16 mouse cellular contexts compared by ENCODE assay signal in genomic region chr4:120011788-120012187, GRCm38 (mm10). TPM values are rescaled to one million over a fixed set of nuclear protein-coding genes. Genes with fewer than 3 reads are reported as not detected.
DNase-seq lines count a peak whose midpoint lies in the region; ATAC-seq lines count a peak whose summit lies in the region.
"Had no signal": no experiment of that assay in that cellular context is flagged by ENCODE, and none has a peak within 500 bp of the region (broad histone marks: within the 10 kb centered on the region; RNA-seq: fewer than 3 reads in every experiment).

No protein-coding gene starts in this region.

- H3K9ac ChIP-seq in forebrain, embryonic 11.5 days (ENCODE audit: low read length): no peak overlapping the region

- H3K36me3 ChIP-seq in forebrain, embryonic 11.5 days (ENCODE audit: control insufficient read depth, insufficient read depth, low read length): no peaks in the 10 kb centered on the region

- no peaks in the 10 kb centered on the region for H3K4me1 ChIP-seq in forebrain, embryonic 11.5 days (replicated peaks; ENCODE audit: control insufficient read depth, insufficient read depth, low read length)

- intact Hi-C loops in heart, postnatal 14 days (cut with DNase I): no loop called here

- WGBS in forebrain, embryonic 11.5 days: 72% methylated on average over 10 of the region's 10 CpGs

- H3K27me3 ChIP-seq in forebrain, embryonic 11.5 days (ENCODE audit: control insufficient read depth, insufficient read depth, low read length): no peaks in the 10 kb centered on the region

- H3K9me3 ChIP-seq in forebrain, embryonic 11.5 days (ENCODE audit: control insufficient read depth, low read length): no peaks in the 10 kb centered on the region

- no peak overlapping the region for H3K4me2 ChIP-seq in forebrain, embryonic 11.5 days (ENCODE audit: low read depth, low read length, severe bottlenecking)

- DNase-seq in heart, adult 11 months: peak; percentile 95
- no peak for DNase-seq in heart, postnatal 14 days
- peak; percentile 49 for DNase-seq in 416B (ENCODE audit: low read depth)
- no peak for DNase-seq in left cerebral cortex, adult 11 months (ENCODE audit: low spot score)
- no peak for DNase-seq in forebrain, embryonic 11.5 days (ENCODE audit: low spot score)
- DNase-seq in cerebellum, adult 11 months: no peak
- DNase-seq: B cell, adult 2 months; gastrocnemius, adult 2 months had no signal

- no peak overlapping the region for H3K27ac ChIP-seq in forebrain, embryonic 11.5 days (ENCODE audit: low read depth, low read length)
- H3K27ac ChIP-seq: gastrocnemius, adult 2 months had no signal

- ATAC-seq in granulocyte monocyte progenitor cell, adult 5-6 weeks (replicated peaks; ENCODE audit: poor library complexity, severe bottlenecking): peak; percentile 49
- 0 out of 2 replicates have a peak, but pooled peaks have one; percentile 12 for ATAC-seq in megakaryocyte, adult 5-6 weeks (ENCODE audit: poor library complexity, severe bottlenecking)
- no peak for ATAC-seq in forebrain, embryonic 11.5 days (replicated peaks; ENCODE audit: low FRiP score)
- ATAC-seq: intestine, embryonic 16.5 days had no signal

- no peak overlapping the region for H3K4me3 ChIP-seq in forebrain, embryonic 11.5 days (ENCODE audit: low read depth, low read length)
- H3K4me3 ChIP-seq: gastrocnemius, adult 2 months had no signal

RNA-seq across cellular contexts. Expression of gene AL607142.1, which starts 53.0 kb away (rescaled TPM):
- not detected for total RNA-seq in heart, postnatal 14 days (2021)
- not detected in 2 replicates for total RNA-seq in granulocyte monocyte progenitor cell, adult 5-6 weeks (2014; fragmentation: Nextera tagmentation)
- not detected in 2 replicates for total RNA-seq in granulocyte monocyte progenitor cell, adult 5-6 weeks (2017)
- total RNA-seq in megakaryocyte, adult 5-6 weeks (2015): not detected in 2 replicates
- total RNA-seq in megakaryocyte, adult 5-6 weeks (2017): not detected in 2 replicates
- not detected in 2 replicates for polyA plus RNA-seq in forebrain, embryonic 11.5 days (2014; fragmentation: Nextera tagmentation; extraction: Ambion mirVana)
- total RNA-seq: gastrocnemius, adult 2 months; left cerebral cortex, adult 18-20 months; liver, adult 2 months; MEL; monocyte, adult 5-6 weeks had no signal
- polyA plus RNA-seq: heart, embryonic 14.5 days; intestine, embryonic 16.5 days; liver, adult 2 months had no signal

Comparison
In these comparisons a context has a peak if more than half of its experiments do, and no peak if none do; other contexts are left out.
1. DNase-seq: peak in heart, adult 11 months (single experiment) and 416B (single experiment); none in heart, postnatal 14 days (0 of 2), left cerebral cortex, adult 11 months (single experiment), forebrain, embryonic 11.5 days (single experiment) and cerebellum, adult 11 months (single experiment).